Mouse (Mus musculus): ENCODE data around the gene 4930550L24Rik. TPM values are rescaled to one million over a fixed set of nuclear protein-coding genes. Genes with fewer than 3 reads are reported as not detected.

Gene 4930550L24Rik
- total and polyA plus RNA-seq, 3 experiments, result 0.18 to 1.3 TPM; not detected in 1

DNA sequence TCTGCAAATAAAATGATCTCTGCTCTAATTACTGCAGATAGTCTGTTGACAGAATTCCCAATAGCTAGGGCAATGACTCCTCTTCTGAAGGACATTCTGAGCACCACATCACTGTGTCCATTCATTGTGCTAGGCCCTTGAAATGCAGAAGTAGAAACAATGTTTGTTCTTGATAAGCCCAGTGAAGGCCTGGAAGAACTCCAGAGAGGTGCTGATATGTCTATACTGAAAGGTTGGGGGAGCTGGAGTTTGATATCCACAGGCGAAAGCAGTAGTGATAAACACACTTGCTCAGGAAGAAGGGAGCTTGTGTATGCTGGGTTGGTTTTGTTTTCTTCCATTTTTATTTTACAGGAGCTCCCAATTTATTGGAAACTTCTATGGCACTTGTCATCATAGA, 8.4 kb upstream of the 4930550L24Rik start (continued):
- no peak for TF ChIP-seq MEF2A (IDR thresholded peaks at IDR 0.05; ENCODE audit: extremely low read depth, insufficient replicate concordance, low read depth, low read length, poor library complexity, severe bottlenecking)

DNA sequence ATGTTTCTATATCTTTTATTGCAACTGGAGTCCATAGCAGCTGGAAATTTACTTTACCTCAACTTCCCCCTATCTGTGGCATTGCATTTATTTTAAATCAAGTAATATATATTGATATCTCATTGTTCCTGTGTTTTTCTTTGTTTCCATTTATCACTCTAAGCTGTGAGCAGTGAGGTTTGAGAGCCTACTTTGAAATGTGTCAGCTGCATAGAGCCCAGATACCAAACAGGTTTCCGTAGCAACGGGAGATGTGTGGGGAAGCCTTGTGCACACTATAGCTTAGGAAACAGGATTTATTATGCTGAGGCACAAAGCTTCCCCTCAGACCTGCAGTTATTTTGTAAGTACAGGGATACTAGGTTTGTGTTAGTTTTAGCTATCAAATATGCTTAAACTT, 58.8 kb downstream of the 4930550L24Rik start:
- TF ChIP-seq MAX (IDR thresholded peaks at IDR 0.05; ENCODE audit: low read length) (no peak), TAL1 (IDR thresholded peaks at IDR 0.05; ENCODE audit: low read length) (no peak), MXI1 (IDR thresholded peaks at IDR 0.05; ENCODE audit: low read depth, low read length) (no peak), MAZ (IDR thresholded peaks at IDR 0.05; ENCODE audit: low read depth, low read length) (no peak), POLR2A (IDR thresholded peaks at IDR 0.05; ENCODE audit: control insufficient read depth in 1 of 2, insufficient read depth in 1 of 2, low read depth in 1 of 2, low read length in 2 of 2, poor library complexity in 1 of 2) (no peak), TBP (IDR thresholded peaks at IDR 0.05; ENCODE audit: low read depth, low read length) (no peak), MEF2A (IDR thresholded peaks at IDR 0.05; ENCODE audit: extremely low read depth, insufficient replicate concordance, low read depth, low read length, poor library complexity, severe bottlenecking) (no peak), GATA1 (IDR thresholded peaks at IDR 0.05; ENCODE audit: low read depth, low read length) (no peak), HCFC1 (IDR thresholded peaks at IDR 0.05; ENCODE audit: low read depth, low read length) (no peak), BHLHE40 (IDR thresholded peaks at IDR 0.05; ENCODE audit: borderline replicate concordance, low read depth, low read length) (no peak), SMC3 (IDR thresholded peaks at IDR 0.05; ENCODE audit: low read depth, low read length) (no peak), KAT2A (conservative IDR thresholded peaks at IDR 0.05; ENCODE audit: low read depth, low read length) (no peak), E2F4 (IDR thresholded peaks at IDR 0.05; ENCODE audit: borderline replicate concordance, low read depth, low read length) (no peak), MYC (IDR thresholded peaks at IDR 0.05; ENCODE audit: low read depth, low read length) (no peak), UBTF (IDR thresholded peaks at IDR 0.05; ENCODE audit: borderline replicate concordance, insufficient read depth, low read depth, low read length) (no peak), RAD21 (IDR thresholded peaks at IDR 0.05; ENCODE audit: low read depth, low read length) (no peak), MAFK (IDR thresholded peaks at IDR 0.05; ENCODE audit: borderline replicate concordance, low read depth, low read length) (no peak), POLR2AphosphoS2 (IDR thresholded peaks at IDR 0.05; ENCODE audit: low read length) (no peak)
- no peaks in the 10 kb centered on the region for H3K9me3 ChIP-seq (replicated peaks; ENCODE audit: insufficient read depth, low read length)
- H3K4me3 ChIP-seq (ENCODE audit: control insufficient read depth in 1 of 2, insufficient read depth in 1 of 2, low read depth in 2 of 2, low read length in 2 of 2), result no peak overlapping the region
- no peak overlapping the region for H3K9ac ChIP-seq (ENCODE audit: control insufficient read depth, low read depth, low read length, poor library complexity, severe bottlenecking)
- no peaks in the 10 kb centered on the region for H3K27me3 ChIP-seq (ENCODE audit: control insufficient read depth in 1 of 2, insufficient read depth in 2 of 2, low read length in 2 of 2)
- DNase-seq (ENCODE audit: low read depth, low spot score), result no peak
- H3K36me3 ChIP-seq (ENCODE audit: control insufficient read depth in 1 of 2, insufficient read depth in 2 of 2, low read length in 2 of 2), result no peaks in the 10 kb centered on the region
- H3K79me2 ChIP-seq (ENCODE audit: control insufficient read depth, insufficient read depth, low read length, poor library complexity), result no peaks in the 10 kb centered on the region
- no peak overlapping the region for H3K27ac ChIP-seq (ENCODE audit: control insufficient read depth, low read depth, low read length)
- no peaks in the 10 kb centered on the region for H3K4me1 ChIP-seq (ENCODE audit: control insufficient read depth in 1 of 2, insufficient read depth in 2 of 2, low read length in 2 of 2)

All from MEL (cell line).